Mouse (Mus musculus): ENCODE measurements at regions not wholly inside any gene's neighbourhood (a gene's known extent, or its start where the extent isn't known, plus 50 kb on each side); places are given as distances from the start of the nearest gene placed in this dataset.

GRCm38 (mm10) chr12:71569662-71570061 is 260.0 kb downstream of the Dact1 start:
- DNase-seq (ENCODE audit: low spot score in 2 of 2): peak; percentile 34 to 41

- no peak for DNase-seq (ENCODE audit: low spot score in 2 of 2)
These were observed 260.4 kb downstream of the Dact1 start for GRCm38 (mm10) chr12:71570116-71570515.

- peak in 1 of 2 experiments; percentile 17 for DNase-seq (ENCODE audit: low spot score in 2 of 2)
These were observed 257.9 kb upstream of the Daam1 start for GRCm38 (mm10) chr12:71572833-71573446.

- DNase-seq (ENCODE audit: low spot score in 2 of 2): peak in 1 of 2 experiments; percentile 17
These were observed 257.4 kb upstream of the Daam1 start for GRCm38 (mm10) chr12:71573456-71573855.

- DNase-seq (ENCODE audit: low spot score in 2 of 2): no peak
These were observed 256.2 kb upstream of the Daam1 start for GRCm38 (mm10) chr12:71574685-71575084.

GRCm38 (mm10) chr12:71577349-71577748 is 253.5 kb upstream of the Daam1 start:
- peak; percentile 39 to 52 for DNase-seq (ENCODE audit: low spot score in 2 of 2)

- DNase-seq (ENCODE audit: low spot score in 2 of 2): no peak
These were observed 252.9 kb upstream of the Daam1 start for GRCm38 (mm10) chr12:71578006-71578405.

- peak in 1 of 2 experiments; percentile 39 for DNase-seq (ENCODE audit: low spot score in 2 of 2)
These were observed 252.0 kb upstream of the Daam1 start for GRCm38 (mm10) chr12:71578912-71579311.

GRCm38 (mm10) chr12:71580532-71581290 is 250.2 kb upstream of the Daam1 start:
- DNase-seq (ENCODE audit: low spot score in 2 of 2): no peak

- DNase-seq (ENCODE audit: low spot score in 2 of 2): no peak
These were observed 246.3 kb upstream of the Daam1 start for GRCm38 (mm10) chr12:71584618-71585017.

- no peak for DNase-seq (ENCODE audit: low spot score in 2 of 2)
These were observed 232.2 kb upstream of the Daam1 start for GRCm38 (mm10) chr12:71598641-71599040.

GRCm38 (mm10) chr12:71601091-71601690 is 229.7 kb upstream of the Daam1 start:
- DNase-seq (ENCODE audit: low spot score in 2 of 2): no peak

- DNase-seq (ENCODE audit: low spot score in 2 of 2): no peak
These were observed 227.7 kb upstream of the Daam1 start for GRCm38 (mm10) chr12:71603136-71603535.

- no peak for DNase-seq (ENCODE audit: low spot score in 2 of 2)
These were observed 224.5 kb upstream of the Daam1 start for GRCm38 (mm10) chr12:71606366-71606765.

GRCm38 (mm10) chr12:71607966-71608365 is 222.9 kb upstream of the Daam1 start:
- no peak for DNase-seq (ENCODE audit: low spot score in 2 of 2)

- no peak for DNase-seq (ENCODE audit: low spot score in 2 of 2)
These were observed 217.6 kb upstream of the Daam1 start for GRCm38 (mm10) chr12:71613326-71613725.

GRCm38 (mm10) chr12:71614945-71615344 is 215.9 kb upstream of the Daam1 start:
- DNase-seq (ENCODE audit: low spot score in 2 of 2): no peak

GRCm38 (mm10) chr12:71615383-71615782 is 215.5 kb upstream of the Daam1 start:
- DNase-seq (ENCODE audit: low spot score in 2 of 2): no peak

- DNase-seq (ENCODE audit: low spot score in 2 of 2): no peak
These were observed 214.8 kb upstream of the Daam1 start for GRCm38 (mm10) chr12:71616121-71616520.

- DNase-seq (ENCODE audit: low spot score in 2 of 2): no peak
These were observed 212.4 kb upstream of the Daam1 start for GRCm38 (mm10) chr12:71618466-71618865.

GRCm38 (mm10) chr12:71618956-71619355 is 211.9 kb upstream of the Daam1 start:
- no peak for DNase-seq (ENCODE audit: low spot score in 2 of 2)

- DNase-seq (ENCODE audit: low spot score in 2 of 2): no peak
These were observed 211.3 kb upstream of the Daam1 start for GRCm38 (mm10) chr12:71619561-71619960.

GRCm38 (mm10) chr12:71621542-71621941 is 209.3 kb upstream of the Daam1 start:
- no peak for DNase-seq (ENCODE audit: low spot score in 2 of 2)

Data from right cerebral cortex, postnatal 10 days (tissue).